Mouse (Mus musculus) hindbrain, embryonic 12.5 days (tissue): ENCODE measurements around the gene Ano10. TPM values are rescaled to one million over a fixed set of nuclear protein-coding genes. Genes with fewer than 3 reads are reported as not detected.

Experiments used
- ATAC-seq: fragments of 200-750 bp; cut with Nextera tagmentation; 2 replicates; pipeline ENCODE4 v1.8.0; 2017; ENCODE audit warnings: moderate TSS enrichment; ENCODE audit not compliant: low FRiP score
- H3K27ac ChIP-seq: fragments of 300-500 bp; sonication (generic); 2 replicates; pipeline ENCODE4 v1.5.1; 2016; ENCODE audit warnings: mild to moderate bottlenecking
- H3K27me3 ChIP-seq: fragments of 300-500 bp; sonication (generic); 2 replicates; pipeline ENCODE4 v1.6.1; 2016; ENCODE audit warnings: mild to moderate bottlenecking
- H3K36me3 ChIP-seq: fragments of 300-500 bp; sonication (generic); 2 replicates; pipeline ENCODE4 v1.6.1; 2016; ENCODE audit warnings: mild to moderate bottlenecking
- H3K4me1 ChIP-seq: fragments of 300-500 bp; sonication (generic); 2 replicates; pipeline ENCODE4 v1.6.1; 2016
- H3K4me2 ChIP-seq: fragments of 300-500 bp; sonication (generic); replicated peaks from 2 replicates; pipeline ENCODE4 v1.6.1; 2016; ENCODE audit warnings: mild to moderate bottlenecking
- H3K4me3 ChIP-seq: fragments of 300-500 bp; sonication (generic); 2 replicates; pipeline ENCODE4 v1.5.1; 2016; ENCODE audit warnings: mild to moderate bottlenecking
- H3K9ac ChIP-seq: fragments of 300-500 bp; sonication (generic); 2 replicates; pipeline ENCODE4 v1.6.1; 2016; ENCODE audit warnings: mild to moderate bottlenecking, moderate library complexity
- H3K9me3 ChIP-seq: fragments of 300-500 bp; sonication (generic); replicated peaks from 2 replicates; pipeline ENCODE4 v1.6.1; 2016; ENCODE audit warnings: mild to moderate bottlenecking
- WGBS: fragments of 180-500 bp; shearing (Covaris S2); methylation state at CpG from one replicate; pipeline ENCODE4 v1.1.7; 2016; 5-methylcytosine and 5-hydroxymethylcytosine counted together
- polyA plus RNA-seq: library from polyadenylated mRNA; unstranded; fragments of >200 nt; fragmentation: Nextera tagmentation; extraction: Ambion mirVana; gene quantifications from 2 replicates; pipeline ENCODE4 v1.2.1, GENCODE M21; 2016

Ano10 gene
- polyA plus RNA-seq, 1 experiment from 2014 or later = 53.6 TPM

- Histone ChIP-seq H3K9me3 (no peaks in the 10 kb centered on the region), H3K36me3 (no peaks in the 10 kb centered on the region), H3K9ac (no peak overlapping the region), H3K27me3 (no peaks in the 10 kb centered on the region), H3K27ac (no peak overlapping the region), H3K4me2 (no peak overlapping the region), H3K4me3 (no peak overlapping the region), H3K4me1 (0 out of 2 replicates have a peak, but pooled peaks cover 4% of the 10 kb centered on the region)
- ATAC-seq = no peak
Observed at GRCm38 (mm10) chr9:122215118-122215517, 79.1 kb downstream of the Ano10 start.

GRCm38 (mm10) chr9:122208311-122208710 lies 85.9 kb downstream of the Ano10 start:
- 83% methylated on average over 4 of the region's 4 CpGs for WGBS
- Histone ChIP-seq H3K4me2 (no peak overlapping the region), H3K36me3 (no peaks in the 10 kb centered on the region), H3K9me3 (no peaks in the 10 kb centered on the region), H3K4me3 (no peak overlapping the region), H3K4me1 (peaks cover 8% of the 10 kb centered on the region; the same call in 1 of the 2 replicates), H3K27me3 (no peaks in the 10 kb centered on the region), H3K27ac (no peak overlapping the region), H3K9ac (no peak overlapping the region)
- no peak for ATAC-seq

- Histone ChIP-seq H3K4me2 (no peak overlapping the region), H3K36me3 (peaks cover 4% of the 10 kb centered on the region; the same call in 1 of the 2 replicates), H3K9me3 (no peaks in the 10 kb centered on the region), H3K9ac (no peak overlapping the region), H3K27ac (no peak overlapping the region), H3K27me3 (no peaks in the 10 kb centered on the region), H3K4me3 (no peak overlapping the region), H3K4me1 (peaks cover 8% of the 10 kb centered on the region; the same call in 1 of the 2 replicates)
- no peak for ATAC-seq
- 67% methylated on average over 11 of the region's 11 CpGs for WGBS
Observed at GRCm38 (mm10) chr9:122205543-122206200, 88.6 kb downstream of the Ano10 start.

- 67% methylated on average over 7 of the region's 7 CpGs for WGBS
- H3K4me3 ChIP-seq = no peak overlapping the region
- peaks cover 8% of the 10 kb centered on the region; the same call in 1 of the 2 replicates for H3K4me1 ChIP-seq
- peaks cover 6% of the 10 kb centered on the region for H3K36me3 ChIP-seq
- no peak overlapping the region for H3K4me2 ChIP-seq
- H3K9ac ChIP-seq = no peak overlapping the region
- ATAC-seq = no peak
- no peaks in the 10 kb centered on the region for H3K9me3 ChIP-seq
- no peaks in the 10 kb centered on the region for H3K27me3 ChIP-seq
- no peak overlapping the region for H3K27ac ChIP-seq
Observed at GRCm38 (mm10) chr9:122204508-122204907, 89.7 kb downstream of the Ano10 start.

GRCm38 (mm10) chr9:122199253-122199652 lies 95.0 kb downstream of the Ano10 start:
- Histone ChIP-seq H3K27me3 (no peaks in the 10 kb centered on the region), H3K4me1 (peaks cover 11% of the 10 kb centered on the region; the same call in 1 of the 2 replicates), H3K36me3 (peaks cover 16% of the 10 kb centered on the region), H3K4me2 (no peak overlapping the region), H3K9me3 (no peaks in the 10 kb centered on the region), H3K27ac (no peak overlapping the region), H3K4me3 (no peak overlapping the region), H3K9ac (no peak overlapping the region)
- 31% methylated on average over 6 of the region's 6 CpGs for WGBS
- no peak for ATAC-seq

- Histone ChIP-seq H3K36me3 (peaks cover 16% of the 10 kb centered on the region), H3K27me3 (no peaks in the 10 kb centered on the region), H3K4me2 (no peak overlapping the region), H3K9me3 (no peaks in the 10 kb centered on the region), H3K4me1 (peaks cover 11% of the 10 kb centered on the region; the same call in 1 of the 2 replicates), H3K27ac (no peak overlapping the region), H3K9ac (no peak overlapping the region), H3K4me3 (no peak overlapping the region)
- no peak for ATAC-seq
- 89% methylated on average over 3 of the region's 3 CpGs for WGBS
Observed at GRCm38 (mm10) chr9:122198621-122199020, 95.6 kb downstream of the Ano10 start.

- H3K4me1 ChIP-seq = peaks cover 11% of the 10 kb centered on the region; the same call in 1 of the 2 replicates
- no peak overlapping the region for H3K9ac ChIP-seq
- H3K27ac ChIP-seq = no peak overlapping the region
- H3K9me3 ChIP-seq = no peaks in the 10 kb centered on the region
- no peak for ATAC-seq
- peaks cover 16% of the 10 kb centered on the region for H3K36me3 ChIP-seq
- H3K4me2 ChIP-seq = no peak overlapping the region
- H3K4me3 ChIP-seq = no peak overlapping the region
- no peaks in the 10 kb centered on the region for H3K27me3 ChIP-seq
- 83% methylated on average over 5 of the region's 5 CpGs for WGBS
Observed at GRCm38 (mm10) chr9:122197021-122197420, 97.2 kb downstream of the Ano10 start.

- Histone ChIP-seq H3K4me2 (no peak overlapping the region), H3K4me1 (peaks cover 11% of the 10 kb centered on the region; the same call in 1 of the 2 replicates), H3K36me3 (peaks cover 12% of the 10 kb centered on the region; the same call in 1 of the 2 replicates), H3K9ac (no peak overlapping the region), H3K4me3 (no peak overlapping the region), H3K9me3 (no peaks in the 10 kb centered on the region), H3K27me3 (no peaks in the 10 kb centered on the region), H3K27ac (no peak overlapping the region)
- WGBS = 87% methylated on average over 5 of the region's 5 CpGs
- no peak for ATAC-seq
Observed at GRCm38 (mm10) chr9:122195042-122195682, 99.1 kb downstream of the Ano10 start.

- peaks cover 11% of the 10 kb centered on the region; the same call in 1 of the 2 replicates for H3K4me1 ChIP-seq
- no peak for ATAC-seq
- H3K27ac ChIP-seq = no peak overlapping the region
- H3K4me2 ChIP-seq = no peak overlapping the region
- 88% methylated on average over 5 of the region's 5 CpGs for WGBS
- no peak overlapping the region for H3K4me3 ChIP-seq
- H3K36me3 ChIP-seq = 0 out of 2 replicates have a peak, but pooled peaks cover 9% of the 10 kb centered on the region
- no peaks in the 10 kb centered on the region for H3K27me3 ChIP-seq
- H3K9ac ChIP-seq = no peak overlapping the region
- no peaks in the 10 kb centered on the region for H3K9me3 ChIP-seq
Observed at GRCm38 (mm10) chr9:122193823-122194222, 100.4 kb downstream of the Ano10 start.

GRCm38 (mm10) chr9:122193361-122193760 lies 100.9 kb downstream of the Ano10 start:
- 77% methylated on average over 5 of the region's 5 CpGs for WGBS
- no peak overlapping the region for H3K27ac ChIP-seq
- no peak overlapping the region for H3K4me2 ChIP-seq
- peaks cover 8% of the 10 kb centered on the region for H3K4me1 ChIP-seq
- H3K36me3 ChIP-seq = 0 out of 2 replicates have a peak, but pooled peaks cover 9% of the 10 kb centered on the region
- H3K4me3 ChIP-seq = no peak overlapping the region
- H3K27me3 ChIP-seq = no peaks in the 10 kb centered on the region
- H3K9me3 ChIP-seq = no peaks in the 10 kb centered on the region
- ATAC-seq = no peak
- no peak overlapping the region for H3K9ac ChIP-seq

GRCm38 (mm10) chr9:122188724-122189123 lies 105.5 kb downstream of the Ano10 start:
- Histone ChIP-seq H3K4me1 (peaks cover 2% of the 10 kb centered on the region; the same call in 1 of the 2 replicates), H3K27ac (no peak overlapping the region), H3K9ac (no peak overlapping the region), H3K27me3 (no peaks in the 10 kb centered on the region), H3K4me2 (no peak overlapping the region), H3K9me3 (no peaks in the 10 kb centered on the region), H3K4me3 (no peak overlapping the region), H3K36me3 (no peaks in the 10 kb centered on the region)
- ATAC-seq = no peak
- 65% methylated on average over 1 of the region's 1 CpGs for WGBS

- Histone ChIP-seq H3K36me3 (peaks cover 5% of the 10 kb centered on the region; the same call in 1 of the 2 replicates), H3K27ac (no peak overlapping the region), H3K27me3 (no peaks in the 10 kb centered on the region), H3K4me2 (no peak overlapping the region), H3K4me1 (peaks cover 2% of the 10 kb centered on the region; the same call in 1 of the 2 replicates), H3K4me3 (no peak overlapping the region), H3K9ac (no peak overlapping the region), H3K9me3 (no peaks in the 10 kb centered on the region)
- ATAC-seq = no peak
- 87% methylated on average over 7 of the region's 7 CpGs for WGBS
Observed at GRCm38 (mm10) chr9:122187451-122187921, 106.7 kb downstream of the Ano10 start.
